Mouse (Mus musculus) E14TG2a.4 (cell line): ENCODE measurements around the gene Wbp2.
"Not testable (repeated sequence)": the region's sequence is repeated elsewhere in the genome, so short reads cannot be mapped to it uniquely, and the experiment has no call there.

ENCODE experiments used
- H3K27me3 ChIP-seq: 2 replicates; pipeline ENCODE4 v1.6.1; 2014; ENCODE audit warnings: low read length, control low read depth; ENCODE audit not compliant: insufficient read depth
- H3K36me3 ChIP-seq: 2 replicates; pipeline ENCODE4 v1.6.1; 2014; ENCODE audit warnings: low read length, control low read depth; ENCODE audit not compliant: insufficient read depth
- H3K4me1 ChIP-seq: replicated peaks from 2 replicates; pipeline ENCODE4 v1.6.1; 2014; ENCODE audit warnings: low read depth, low read length, control low read depth
- H3K4me3 ChIP-seq: replicated peaks from 2 replicates; pipeline ENCODE4 v1.5.1; 2014; ENCODE audit warnings: mild to moderate bottlenecking, low read length
- H3K9me3 ChIP-seq: 2 replicates; pipeline ENCODE4 v1.6.1; 2014; ENCODE audit warnings: low read length, control low read depth
- CTCF ChIP-seq: conservative IDR thresholded peaks from 2 replicates; pipeline ENCODE4 v1.5.1; 2014; ENCODE audit warnings: low read length
- NANOG ChIP-seq: IDR thresholded peaks from 2 replicates; pipeline ENCODE4 v1.6.1; 2014; ENCODE audit warnings: borderline replicate concordance, low read length, mixed read lengths
- POU5F1 ChIP-seq: IDR thresholded peaks from 2 replicates; pipeline ENCODE4 v1.6.1; 2014; ENCODE audit warnings: low read length, borderline replicate concordance

Wbp2 gene

GRCm38 (mm10) chr11:116099462-116099861 is 12.7 kb upstream of the Wbp2 start:
- Histone ChIP-seq H3K27me3 (no peaks in the 10 kb centered on the region), H3K9me3 (no peaks in the 10 kb centered on the region), H3K4me1 (peaks cover 55% of the 10 kb centered on the region), H3K4me3 (no peak overlapping the region), H3K36me3 (no peaks in the 10 kb centered on the region)
- TF ChIP-seq NANOG (no peak), CTCF (no peak), POU5F1 (no peak)

GRCm38 (mm10) chr11:116098711-116099460 is 12.1 kb upstream of the Wbp2 start:
- Histone ChIP-seq H3K9me3 (no peaks in the 10 kb centered on the region), H3K27me3 (no peaks in the 10 kb centered on the region), H3K4me3 (no peak overlapping the region), H3K36me3 (no peaks in the 10 kb centered on the region), H3K4me1 (peaks cover 52% of the 10 kb centered on the region)
- TF ChIP-seq POU5F1 (no peak), NANOG (no peak), CTCF (no peak)

GRCm38 (mm10) chr11:116096213-116097108 is 9.7 kb upstream of the Wbp2 start:
- Histone ChIP-seq H3K27me3 (no peaks in the 10 kb centered on the region), H3K36me3 (no peaks in the 10 kb centered on the region), H3K9me3 (no peaks in the 10 kb centered on the region), H3K4me1 (peaks cover 41% of the 10 kb centered on the region), H3K4me3 (0 out of 2 replicates have a peak overlapping the region, but pooled peaks have one; percentile 10)
- TF ChIP-seq POU5F1 (no peak), CTCF (peak; percentile 95), NANOG (no peak)

- no peak for TF ChIP-seq NANOG
- TF ChIP-seq CTCF: no peak
- TF ChIP-seq POU5F1: no peak
- Histone ChIP-seq H3K9me3 (no peaks in the 10 kb centered on the region), H3K4me3 (no peak overlapping the region), H3K4me1 (peaks cover 33% of the 10 kb centered on the region), H3K36me3 (no peaks in the 10 kb centered on the region), H3K27me3 (no peaks in the 10 kb centered on the region)
Measured at GRCm38 (mm10) chr11:116095573-116095972, 8.8 kb upstream of the Wbp2 start.

- no peaks in the 10 kb centered on the region for H3K27me3 ChIP-seq
- H3K4me3 ChIP-seq: no peak overlapping the region
- H3K4me1 ChIP-seq: peaks cover 17% of the 10 kb centered on the region
- no peaks in the 10 kb centered on the region for H3K9me3 ChIP-seq
- TF ChIP-seq NANOG: no peak
- H3K36me3 ChIP-seq: no peaks in the 10 kb centered on the region
Measured at GRCm38 (mm10) chr11:116093771-116094565, 7.2 kb upstream of the Wbp2 start.

GRCm38 (mm10) chr11:116092959-116093358 is 6.2 kb upstream of the Wbp2 start:
- H3K36me3 ChIP-seq, H3K27me3 ChIP-seq, H3K9me3 ChIP-seq, H3K4me3 ChIP-seq: not testable (repeated sequence)
- peaks cover 20% of the 10 kb centered on the region for H3K4me1 ChIP-seq

- H3K4me3 ChIP-seq: no peak overlapping the region
- no peaks in the 10 kb centered on the region for H3K36me3 ChIP-seq
- no peak for TF ChIP-seq CTCF
- no peak for TF ChIP-seq POU5F1
- no peak for TF ChIP-seq NANOG
- no peaks in the 10 kb centered on the region for H3K9me3 ChIP-seq
- peaks cover 25% of the 10 kb centered on the region for H3K4me1 ChIP-seq
- H3K27me3 ChIP-seq: no peaks in the 10 kb centered on the region
Measured at GRCm38 (mm10) chr11:116091591-116091990, 4.8 kb upstream of the Wbp2 start.

GRCm38 (mm10) chr11:116089545-116089944 is 2.8 kb upstream of the Wbp2 start:
- TF ChIP-seq CTCF (no peak), NANOG (no peak), POU5F1 (no peak)
- H3K4me3 ChIP-seq: no peak overlapping the region
- H3K27me3 ChIP-seq: no peaks in the 10 kb centered on the region
- no peaks in the 10 kb centered on the region for H3K9me3 ChIP-seq
- peaks cover 43% of the 10 kb centered on the region for H3K4me1 ChIP-seq
- H3K36me3 ChIP-seq: peaks cover 14% of the 10 kb centered on the region
